Mouse (Mus musculus) heart, adult 18-20 months (tissue): ENCODE measurements around the gene Etv6. TPM values are rescaled to one million over a fixed set of nuclear protein-coding genes. Genes with fewer than 3 reads are reported as not detected.

Experiments used
- DNase-seq, 2 experiments: peaks; one replicate each; pipeline ENCODE4 v3.0.0; 2021 to 2022; ENCODE audit warnings: mixed read lengths in 1 of 2
- total RNA-seq, 2 experiments: library from RNA; stranded (reverse); gene quantifications; 2 replicates each; pipeline ENCODE4 v1.2.3; 2021

Gene Etv6
- total RNA-seq, 2 experiments from 2014 or later = 11.3 to 12.1 TPM

DNA sequence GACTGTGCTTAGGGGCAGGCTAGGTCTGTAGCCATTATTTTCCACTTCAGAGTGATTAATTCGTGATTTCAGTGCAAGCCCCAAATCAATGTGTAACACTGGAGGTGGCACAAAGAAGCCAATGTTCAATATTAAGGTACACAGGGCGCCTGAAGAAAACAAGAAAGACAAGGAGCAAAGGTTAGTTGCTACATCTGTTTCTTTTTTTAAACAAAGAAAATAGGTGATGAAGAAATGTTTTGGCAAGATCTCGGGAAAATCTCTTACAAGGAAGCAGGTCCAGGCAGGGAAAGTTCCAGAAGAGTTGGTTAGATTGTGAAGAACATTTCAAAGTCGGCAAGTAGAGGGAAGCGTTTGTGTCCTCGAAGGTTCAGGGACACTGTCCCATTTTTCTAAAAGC, 39.5 kb downstream of the Etv6 start:
- no peak for DNase-seq

DNA sequence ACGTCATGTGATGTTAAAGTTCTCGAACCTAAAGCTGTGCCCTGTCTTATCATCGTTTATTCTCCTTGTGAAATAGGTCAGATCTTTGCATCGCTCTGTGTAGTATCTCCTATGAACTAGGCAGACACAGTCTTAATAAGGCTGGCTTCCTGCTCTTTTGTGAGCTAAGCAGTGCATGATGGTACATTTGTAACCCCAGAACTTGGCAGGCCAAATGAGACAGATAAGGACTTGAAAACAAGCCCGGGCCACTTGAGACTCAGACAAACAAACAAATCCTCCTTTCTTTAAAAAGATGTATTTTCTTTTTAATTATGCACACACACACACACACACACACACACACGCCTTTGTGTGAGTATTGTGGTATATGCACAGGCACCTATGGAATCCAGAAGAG, 42.5 kb downstream of the Etv6 start:
- peak; percentile 68 to 75 for DNase-seq

DNA sequence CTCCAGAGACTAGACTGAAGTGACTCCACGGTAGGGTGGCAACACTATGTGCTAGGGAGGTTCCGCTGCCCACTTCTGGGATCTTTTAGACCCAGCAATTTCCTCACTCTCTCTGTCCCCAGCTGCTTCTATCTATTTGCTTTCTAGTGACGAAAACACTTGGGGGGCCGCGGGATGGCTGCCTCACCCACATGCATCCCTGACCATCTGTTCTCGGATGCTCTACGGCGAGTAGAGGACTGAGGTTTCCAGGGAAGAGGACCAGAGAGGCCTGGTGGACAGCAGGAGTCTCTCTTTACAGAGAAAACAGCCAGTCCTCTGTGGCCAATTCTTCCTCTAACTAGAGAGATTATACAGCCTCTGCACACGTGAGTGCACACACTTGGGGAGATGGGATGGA, 43.6 kb downstream of the Etv6 start:
- no peak for DNase-seq

DNA sequence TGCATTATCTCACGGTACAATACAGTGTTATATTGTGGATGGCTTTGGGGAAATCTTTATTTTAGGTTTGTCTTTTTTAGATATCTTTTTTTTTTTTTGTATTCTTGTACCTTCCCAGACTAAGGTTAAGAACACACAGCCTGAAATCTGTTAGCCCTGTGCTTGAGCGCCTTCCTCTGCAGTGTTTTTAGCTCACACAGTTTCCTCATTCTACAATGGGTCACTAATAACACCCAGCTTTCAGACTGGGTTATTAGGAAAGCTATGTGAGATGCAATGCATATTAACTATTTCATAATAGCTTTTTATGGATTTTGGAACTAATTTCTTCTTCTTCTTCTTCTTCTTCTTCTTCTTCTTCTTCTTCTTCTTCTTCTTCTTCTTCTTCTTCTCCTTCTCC, 44.1 kb downstream of the Etv6 start:
- DNase-seq = no peak

DNA sequence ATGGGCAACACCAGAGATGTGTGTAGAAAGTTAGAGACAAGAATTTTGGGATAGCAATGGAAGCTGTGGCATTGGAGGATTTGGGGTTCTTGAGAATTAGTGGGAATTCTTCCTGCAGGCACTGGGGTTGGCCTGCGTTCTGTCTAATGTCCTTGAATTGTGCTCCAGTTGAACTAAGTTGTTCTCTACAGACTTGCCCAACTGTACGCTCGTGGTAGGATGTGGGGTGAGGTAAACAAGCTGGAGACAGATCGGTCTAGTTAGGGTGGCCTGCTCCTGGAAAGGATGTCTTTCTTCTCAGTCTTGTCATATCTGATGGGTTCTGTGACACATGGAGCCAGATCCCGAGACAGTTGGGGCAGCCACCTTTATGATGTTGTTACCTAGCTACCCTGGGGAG, 45.4 kb downstream of the Etv6 start:
- DNase-seq = no peak

DNA sequence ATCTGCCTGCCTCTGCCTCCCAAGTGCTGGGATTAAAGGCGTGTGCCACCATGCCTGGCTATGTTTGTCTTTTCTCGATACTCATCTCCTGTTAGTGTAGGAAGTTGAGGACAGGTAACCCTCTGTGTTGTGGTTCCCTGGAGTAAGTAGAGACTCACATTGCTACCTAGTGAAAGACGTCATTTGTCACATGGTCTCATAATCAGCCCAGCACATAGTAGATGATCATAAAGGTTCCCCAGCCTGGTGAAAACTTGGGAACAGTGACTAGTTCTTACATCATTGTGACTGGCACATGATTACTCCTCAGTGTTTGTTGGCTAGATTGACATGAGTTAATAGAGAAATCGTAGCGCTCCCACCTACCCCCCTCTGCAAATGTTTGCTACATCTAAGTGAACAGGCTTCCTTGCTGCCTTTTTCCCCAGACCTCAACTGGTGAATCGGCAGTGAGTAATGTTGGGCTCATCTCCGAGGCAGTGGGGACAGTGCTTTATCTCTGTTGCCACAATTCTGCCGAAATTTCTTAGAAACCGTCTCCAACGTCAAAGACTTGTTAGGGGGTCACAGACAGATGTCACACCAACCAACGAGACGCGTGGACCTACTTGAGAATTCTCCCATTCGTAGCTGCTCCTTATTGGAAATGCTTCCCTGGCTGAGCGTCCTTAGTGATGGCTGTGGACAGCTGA, 46.9 kb downstream of the Etv6 start:
- DNase-seq = no peak

DNA sequence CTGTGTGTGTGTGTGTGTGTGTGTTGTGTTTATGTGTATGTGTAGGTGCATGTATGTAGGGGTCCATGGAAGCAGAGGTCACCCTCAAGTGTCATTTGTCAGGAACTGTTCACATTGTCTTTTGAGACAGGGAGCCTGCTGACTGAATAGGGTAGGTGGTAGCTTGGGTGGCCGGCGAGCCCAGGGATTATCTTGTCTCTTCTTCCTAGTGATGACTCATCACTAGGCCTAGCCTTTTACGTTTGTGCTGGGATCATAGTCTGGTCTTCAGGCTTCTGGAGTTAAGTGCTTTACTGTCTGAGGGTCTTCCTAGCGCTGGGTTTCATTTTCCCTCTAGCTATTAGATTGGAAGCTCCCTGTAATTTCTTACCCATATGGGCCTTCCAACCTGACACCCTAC, 47.9 kb downstream of the Etv6 start:
- DNase-seq = no peak

DNA sequence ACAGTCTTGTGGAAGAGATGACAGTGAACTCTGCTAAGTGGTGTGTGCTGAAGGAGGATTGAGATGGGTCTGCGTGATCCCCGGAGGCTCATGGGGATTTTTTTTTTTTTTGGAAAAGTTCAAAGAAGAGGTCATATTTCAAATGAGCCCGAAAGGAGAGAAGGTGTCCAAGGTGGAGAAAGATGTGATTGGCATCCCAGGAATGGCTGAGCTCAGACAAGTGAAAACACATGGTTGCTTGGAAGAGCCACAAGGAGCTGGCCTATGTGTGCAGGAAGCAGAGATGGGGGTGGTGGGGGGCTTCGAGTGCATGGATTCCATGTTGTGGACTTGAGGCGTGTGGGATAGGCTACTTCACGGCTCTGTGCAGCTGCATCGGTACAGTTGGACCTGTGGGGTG, 50.9 kb downstream of the Etv6 start:
- no peak for DNase-seq

DNA sequence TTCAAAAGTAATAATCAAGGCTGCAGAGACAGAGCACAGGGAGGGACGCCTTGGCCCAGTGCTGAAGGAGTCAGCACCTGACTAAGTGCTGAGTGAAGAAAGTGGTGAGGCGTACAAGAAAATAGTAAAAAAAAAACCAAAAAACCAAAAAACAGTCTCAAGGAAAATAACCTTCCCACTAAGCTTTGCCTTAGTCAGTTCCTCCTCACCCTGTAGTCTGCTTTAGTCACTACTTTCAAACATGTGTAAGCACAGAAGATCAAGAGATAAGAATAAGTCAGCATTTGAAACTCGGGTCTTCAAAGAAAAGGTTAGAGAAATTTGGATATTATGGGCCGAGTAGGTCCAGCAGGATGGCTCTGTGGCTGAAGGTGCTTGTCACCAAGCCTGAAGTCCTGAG, 52.2 kb downstream of the Etv6 start:
- no peak for DNase-seq

DNA sequence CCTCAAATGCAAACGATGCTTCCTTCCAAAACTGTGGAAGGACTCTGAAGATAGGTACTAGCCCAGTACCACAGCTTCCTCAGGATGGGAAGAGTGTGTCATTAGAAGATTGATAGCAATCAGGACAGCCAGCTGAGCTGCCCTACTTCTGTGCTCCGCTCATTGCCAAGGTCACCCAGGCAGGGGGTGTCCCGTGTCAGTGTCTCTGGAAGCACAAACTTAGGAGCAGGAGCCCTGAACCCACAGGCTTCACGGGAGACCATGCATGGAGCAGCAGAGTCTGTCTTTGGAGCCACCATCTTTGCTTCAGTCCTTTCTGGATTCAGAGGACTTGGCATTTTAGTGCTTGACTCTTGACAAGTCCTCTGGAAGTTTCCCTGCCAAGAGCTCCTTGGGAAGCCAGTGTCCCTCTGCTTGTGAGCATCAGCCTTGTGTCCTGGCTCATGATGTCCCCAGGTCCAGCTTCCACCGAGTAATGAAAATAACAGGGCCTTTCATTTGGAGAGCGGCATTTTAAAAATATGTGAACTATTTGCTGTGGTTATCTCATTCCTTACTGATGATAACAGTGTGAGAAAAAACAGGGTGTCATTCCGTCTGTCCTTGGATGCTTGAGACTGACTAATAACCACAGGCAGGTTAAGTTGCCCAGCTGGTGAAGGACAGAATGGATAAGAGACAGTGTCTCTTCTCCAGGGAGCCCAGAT, 54.3 kb downstream of the Etv6 start:
- peak; percentile 41 to 47 for DNase-seq

DNA sequence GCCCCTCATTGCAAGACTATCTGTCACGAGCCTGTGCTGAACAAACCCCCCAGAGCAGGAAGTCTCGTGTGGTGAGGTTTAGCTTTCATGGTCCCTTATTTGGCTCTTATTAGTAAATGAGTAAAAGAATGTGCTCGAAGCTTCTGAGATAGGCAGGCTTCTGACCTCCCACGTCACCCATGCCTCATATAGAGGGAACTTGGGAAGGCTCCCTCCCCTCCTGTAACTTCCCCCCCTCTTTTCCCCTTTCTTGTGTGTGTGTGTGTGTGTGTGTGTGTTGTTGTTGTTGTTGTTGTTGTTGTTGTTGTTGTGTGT, 54.8 kb downstream of the Etv6 start:
- no peak for DNase-seq

DNA sequence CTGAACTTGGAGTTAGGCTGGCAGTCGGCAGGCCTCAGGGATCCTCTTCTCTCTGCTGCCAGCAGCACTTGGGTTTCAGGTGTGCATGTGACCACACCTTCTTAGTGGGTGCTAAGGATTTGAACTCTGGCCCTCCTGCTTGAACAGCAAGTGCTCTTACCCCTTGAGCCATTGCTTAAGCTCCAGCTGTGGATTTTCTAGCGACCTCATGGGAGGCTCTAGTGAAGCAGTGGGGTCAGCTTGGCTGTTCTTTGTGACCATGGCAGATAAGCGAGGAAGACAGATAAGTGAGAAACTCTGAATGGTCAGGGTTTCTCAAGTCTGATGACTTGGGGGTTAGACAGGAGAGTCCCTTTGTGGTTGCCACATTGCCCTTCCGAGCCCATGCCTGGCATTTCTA, 55.4 kb downstream of the Etv6 start:
- no peak for DNase-seq

DNA sequence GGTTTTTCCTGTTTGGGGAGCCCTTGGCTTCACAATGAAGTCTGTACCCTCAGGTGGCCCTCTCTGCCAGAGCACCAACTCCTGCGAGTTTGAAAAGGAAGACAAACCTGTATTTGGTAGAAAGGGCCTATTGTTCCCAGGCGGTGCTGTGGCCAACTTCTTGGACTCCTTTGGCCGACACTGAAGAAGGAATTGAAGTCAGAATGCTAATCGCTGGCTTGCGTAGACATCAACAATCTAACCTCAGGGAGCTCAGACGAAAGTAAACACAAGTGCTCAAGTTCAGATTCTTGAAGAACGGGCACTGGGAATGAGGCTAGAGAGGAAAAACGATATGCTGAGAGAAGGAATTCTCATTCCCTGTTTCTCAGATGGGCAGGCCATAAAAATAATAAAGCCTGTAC, 55.9 kb downstream of the Etv6 start:
- no peak for DNase-seq

DNA sequence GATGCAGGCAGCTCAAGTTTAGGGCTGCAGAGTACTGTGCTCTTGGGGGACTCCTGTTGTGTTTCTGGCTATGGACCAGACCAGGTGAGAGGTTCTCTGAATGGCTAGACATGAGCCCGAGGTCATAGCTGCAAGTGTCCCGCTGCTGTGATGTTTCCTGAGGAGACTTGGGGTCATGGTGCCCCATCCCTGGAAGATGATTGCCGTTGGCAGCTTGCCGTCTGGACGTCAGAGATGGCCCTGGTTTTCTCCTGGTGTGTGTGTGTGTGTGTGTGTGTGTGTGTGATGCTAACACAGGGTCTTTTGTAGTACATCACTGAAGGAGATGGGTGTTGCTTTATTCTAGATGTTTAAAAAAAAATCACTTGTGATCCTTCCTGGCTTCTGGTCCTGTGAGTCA, 58.6 kb downstream of the Etv6 start:
- DNase-seq = no peak

DNA sequence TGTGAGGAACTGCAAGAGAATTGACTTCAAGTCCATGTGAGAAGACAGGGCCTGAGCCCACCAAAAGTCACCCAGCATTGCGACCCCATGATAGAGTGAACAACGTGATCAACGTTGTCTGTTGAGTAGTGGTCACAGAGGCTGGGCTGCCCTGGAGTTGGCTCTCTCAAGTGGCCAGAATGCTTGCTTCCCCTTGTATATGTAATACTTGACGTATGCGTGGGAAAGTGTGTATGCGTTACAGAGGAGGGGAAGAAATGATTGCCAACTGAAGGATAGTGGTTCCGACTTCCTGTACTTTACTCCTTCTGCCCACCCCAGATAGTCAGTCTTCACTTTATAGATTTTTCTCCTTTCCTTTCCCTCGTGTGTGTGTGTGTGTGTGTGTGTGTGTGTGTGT, 59.1 kb downstream of the Etv6 start:
- no peak for DNase-seq

DNA sequence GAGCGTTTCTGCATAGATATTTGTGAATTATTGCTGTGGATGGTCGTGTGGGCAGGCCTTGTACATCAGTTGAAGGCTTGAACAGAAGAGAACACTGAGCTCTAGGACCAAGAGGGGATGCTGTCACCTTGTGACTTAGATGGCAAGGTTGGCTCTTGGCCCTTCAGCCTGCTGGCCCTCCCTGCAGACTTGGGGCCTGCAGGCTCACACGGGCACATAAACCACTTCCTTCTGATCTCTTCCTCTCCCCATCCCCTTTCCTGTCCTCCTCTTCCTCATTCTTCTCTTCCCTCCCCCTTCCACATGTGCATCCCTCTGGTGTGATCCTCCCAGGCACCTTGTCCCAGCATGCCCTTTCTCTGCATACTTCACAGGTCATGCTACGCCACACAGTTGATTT, 60.1 kb downstream of the Etv6 start:
- DNase-seq = no peak

DNA sequence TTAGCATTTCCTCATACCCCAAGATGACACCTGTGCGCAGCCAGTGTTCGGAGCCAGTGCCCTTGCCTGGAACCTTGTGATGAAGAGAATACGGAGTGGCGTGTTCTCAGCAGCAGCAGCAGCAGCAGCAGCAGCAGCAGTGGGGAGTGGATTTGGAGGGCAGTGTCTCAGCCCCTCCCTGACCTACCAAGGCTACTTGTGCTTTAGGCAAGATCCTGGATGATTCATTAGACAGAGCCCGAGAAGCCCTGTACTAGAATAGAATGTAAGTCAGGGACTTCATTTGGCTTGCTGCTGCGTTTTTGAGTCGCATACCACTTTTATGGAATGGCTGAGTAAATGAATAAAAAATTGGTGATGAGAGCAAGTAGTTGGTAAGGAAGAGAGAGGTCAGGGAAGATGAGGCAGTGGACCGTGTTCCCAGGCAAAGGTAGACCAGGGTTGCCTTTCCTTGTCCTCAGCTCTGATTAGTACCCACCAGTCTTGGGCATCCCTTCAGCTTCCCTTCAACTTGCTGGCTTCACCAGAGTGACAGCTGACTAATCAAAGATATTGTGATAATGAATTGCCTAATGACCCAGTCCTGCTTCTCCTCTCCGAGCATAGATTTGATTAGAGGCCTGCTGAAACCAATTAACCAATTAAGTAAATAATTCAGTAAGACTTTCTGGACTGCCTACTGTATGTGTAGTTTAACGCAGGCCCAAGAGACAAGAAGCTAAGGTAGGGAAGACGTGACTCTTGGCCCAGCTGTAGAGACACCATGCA, 64.7 kb downstream of the Etv6 start:
- DNase-seq = no peak

DNA sequence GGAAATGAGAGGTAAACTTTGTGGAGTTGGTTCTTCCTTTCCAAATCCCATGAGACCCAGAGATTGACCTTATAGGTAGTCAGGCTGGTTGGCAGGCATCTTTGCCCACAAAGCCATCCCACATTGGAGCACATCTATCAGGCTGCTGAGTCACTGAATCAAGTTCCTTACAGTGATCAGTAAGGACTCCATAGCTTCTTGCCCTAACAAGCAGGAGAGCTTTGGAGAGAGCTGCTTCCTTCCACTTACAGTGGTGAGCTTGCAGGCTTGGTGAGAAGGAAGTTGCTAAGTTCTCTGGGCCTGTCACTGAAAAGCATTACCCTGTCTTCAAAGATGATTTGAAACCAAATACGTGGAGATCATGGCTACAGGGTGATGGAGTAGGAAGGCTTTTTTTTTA, 66.9 kb downstream of the Etv6 start:
- DNase-seq = no peak

DNA sequence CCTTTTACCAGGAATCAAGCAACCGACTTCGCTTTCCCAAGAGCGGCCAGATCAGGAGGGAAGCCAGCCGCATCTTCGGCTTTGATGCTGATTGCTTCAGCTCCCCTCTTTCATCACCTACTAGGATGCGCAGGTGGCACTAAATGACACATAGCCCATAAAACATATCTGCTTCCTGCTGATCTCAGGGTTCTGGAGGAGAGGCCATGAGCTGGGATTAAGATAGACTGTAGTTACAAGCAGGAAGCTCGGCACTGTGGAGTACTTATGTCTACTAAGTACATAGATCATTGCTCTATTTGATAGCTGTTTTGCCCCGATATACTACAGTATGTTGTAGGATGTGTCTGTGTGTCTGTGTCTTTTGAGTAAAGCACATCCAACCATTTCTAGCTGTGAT, 68.0 kb downstream of the Etv6 start:
- DNase-seq = no peak

DNA sequence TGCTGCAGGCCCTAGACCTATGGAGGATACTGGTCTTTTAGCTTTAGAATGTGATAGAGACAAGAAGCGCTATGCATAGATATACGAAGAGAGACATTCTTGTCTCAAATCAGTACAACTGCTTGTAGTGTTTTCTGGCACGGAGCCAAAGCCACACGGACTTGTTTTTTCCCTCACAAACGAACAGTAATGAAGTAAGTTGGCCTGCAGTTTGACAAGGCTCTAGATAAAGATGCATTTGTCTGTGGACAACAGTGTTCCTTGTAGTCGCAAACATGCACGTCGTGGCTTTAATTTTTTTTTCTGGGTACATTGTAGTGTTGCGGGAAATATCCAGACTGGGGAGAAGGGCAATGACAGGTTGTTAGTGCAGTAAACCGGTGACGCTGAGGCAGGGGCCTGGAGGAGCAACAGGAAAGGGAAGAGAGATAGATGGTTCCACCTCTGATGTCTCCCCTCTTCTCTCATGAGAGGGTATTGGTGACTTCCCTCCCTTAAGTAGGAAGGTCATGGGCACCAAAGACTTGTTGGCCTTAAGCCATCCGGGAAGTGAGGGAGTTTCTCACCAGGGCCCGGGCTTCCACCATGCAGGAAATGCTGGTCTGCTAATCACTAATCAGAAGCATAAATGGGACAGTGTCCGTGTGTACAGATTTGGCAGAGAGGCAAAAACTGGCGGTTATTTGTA, 70.2 kb downstream of the Etv6 start:
- peak; percentile 51 to 62 for DNase-seq

DNA sequence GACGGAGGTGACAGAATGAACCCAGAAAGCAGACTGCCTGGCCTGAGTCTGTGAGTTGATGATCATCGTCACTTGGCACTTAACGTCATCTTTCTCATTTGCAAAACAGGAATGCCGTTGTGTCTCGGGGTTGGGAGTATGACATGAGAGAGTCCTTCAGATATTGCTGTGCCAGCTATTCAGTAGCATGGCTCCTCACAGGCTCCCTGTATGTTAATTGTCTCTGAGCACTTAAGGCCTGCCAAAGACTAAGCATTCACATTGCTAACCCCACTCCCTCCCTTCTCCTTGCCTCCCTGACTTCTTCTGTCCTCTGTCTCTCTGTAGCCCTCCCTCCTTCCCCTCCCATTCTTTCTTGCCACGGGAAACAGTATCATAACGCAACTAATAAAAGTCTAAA, 72.2 kb downstream of the Etv6 start:
- no peak for DNase-seq

DNA sequence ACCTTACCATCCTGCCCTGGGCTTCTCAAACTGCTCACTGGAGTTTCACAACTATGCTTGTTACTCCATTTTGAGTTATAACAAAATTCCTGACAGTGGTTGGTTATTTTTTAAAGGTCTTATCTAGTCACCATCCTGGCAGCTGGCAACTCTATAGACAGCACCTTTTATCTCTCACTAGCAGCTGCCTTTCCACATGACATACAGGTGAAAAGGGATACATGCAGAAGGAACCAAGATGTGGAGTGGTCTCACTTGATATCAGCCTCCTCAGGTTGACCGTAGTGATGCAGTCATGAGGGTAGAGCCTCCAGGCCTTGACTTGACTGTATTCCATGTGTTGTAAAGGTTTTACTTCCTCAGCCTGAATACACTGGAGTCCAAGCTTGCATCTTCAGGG, 74.2 kb downstream of the Etv6 start:
- DNase-seq = no peak

DNA sequence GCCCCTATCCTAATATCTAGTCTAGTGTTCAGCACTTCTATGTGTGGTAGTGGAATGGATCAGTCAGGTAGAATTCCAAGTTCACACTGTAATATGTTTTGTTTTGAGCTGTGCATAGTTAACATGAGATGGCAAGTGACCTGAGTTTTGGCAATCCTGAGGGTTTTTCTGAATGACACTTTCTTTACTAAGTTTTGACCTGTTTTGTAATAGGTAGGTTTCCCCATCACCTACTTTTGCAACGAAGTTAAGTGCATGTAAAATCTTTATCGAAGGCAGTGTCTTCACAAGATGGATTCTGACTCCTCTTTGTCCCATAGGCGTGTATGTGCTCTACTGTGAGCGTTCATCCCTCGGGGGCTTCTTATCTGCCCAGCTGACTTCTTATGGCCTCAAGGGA, 74.7 kb downstream of the Etv6 start:
- no peak for DNase-seq
